Mouse (Mus musculus): ENCODE measurements around the gene Psg17. TPM values are rescaled to one million over a fixed set of nuclear protein-coding genes. Genes with fewer than 3 reads are reported as not detected.
"Not testable (repeated sequence)": the region's sequence is repeated elsewhere in the genome, so short reads cannot be mapped to it uniquely, and the experiment has no call there.

The Psg17 gene
- total and polyA plus RNA-seq, 3 experiments = 0.04 TPM; not detected in 2

DNA sequence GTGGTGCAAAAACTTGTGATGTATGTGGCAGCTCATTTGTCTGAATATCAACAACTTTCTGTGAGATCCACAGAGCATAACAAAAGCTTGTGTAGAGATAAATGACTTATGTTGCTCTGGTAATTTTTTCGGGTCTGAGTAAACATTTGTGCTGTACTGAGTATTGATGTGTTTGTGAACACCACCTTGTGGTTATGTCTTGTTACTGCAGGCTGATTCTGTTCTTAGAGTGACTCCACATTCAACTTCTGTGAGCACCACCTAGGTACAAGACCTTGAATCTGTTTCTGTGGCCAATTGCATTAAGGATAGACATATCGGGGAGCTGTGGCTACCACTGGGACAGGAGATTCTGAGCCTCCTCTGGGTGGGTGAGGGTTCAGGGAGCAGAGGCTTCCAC is 40.1 kb downstream of the Psg17 start:
- DNase-seq; H3K4me1 ChIP-seq (ENCODE audit: control insufficient read depth, insufficient read depth, low read length); H3K9ac ChIP-seq (ENCODE audit: low read depth, low read length); H3K36me3 ChIP-seq (ENCODE audit: control insufficient read depth, insufficient read depth, low read length); H3K27ac ChIP-seq; H3K4me3 ChIP-seq; H3K27me3 ChIP-seq (ENCODE audit: control insufficient read depth, insufficient read depth, low read length); H3K79me2 ChIP-seq (replicated peaks; ENCODE audit: control insufficient read depth, insufficient read depth, low read length): not testable (repeated sequence)
- peak; percentile 63 for TF ChIP-seq CTCF (IDR thresholded peaks at IDR 0.05)
- intact Hi-C loops (cut with DNase I) = loop anchor here (2.0 to 5.0 kb wide), 3 partner anchors 32 to 70 kb away; no protein-coding TSS in a partner anchor
- 42% methylated on average over 2 of the region's 2 CpGs for WGBS

DNA sequence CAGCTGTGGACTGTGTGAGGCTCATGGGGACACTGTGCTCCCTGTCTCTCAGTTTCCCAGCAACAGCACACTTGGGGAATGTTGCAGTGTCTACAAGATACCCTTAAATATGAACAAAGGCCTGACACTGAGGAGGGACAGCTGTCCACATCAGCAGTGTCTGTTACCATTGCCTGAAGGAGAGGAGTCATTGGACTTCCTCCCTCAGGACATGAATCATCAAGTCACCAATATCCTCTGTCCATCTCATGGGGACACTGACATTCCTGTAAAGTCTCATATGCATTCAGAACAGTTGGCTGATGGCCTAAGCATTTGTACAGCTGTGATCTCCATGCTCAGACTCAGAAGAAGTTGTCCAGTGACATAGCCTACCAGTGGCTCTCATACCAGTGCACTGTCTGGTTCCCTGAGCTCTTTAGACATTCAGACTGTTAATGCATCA is 42.0 kb downstream of the Psg17 start:
- TF ChIP-seq EP300 (IDR thresholded peaks at IDR 0.05; ENCODE audit: insufficient read depth, low read depth, low read length) = no peak
- no peak for TF ChIP-seq POLR2A (IDR thresholded peaks at IDR 0.05; ENCODE audit: insufficient read depth, low read depth, low read length)
- no peak for TF ChIP-seq CTCF (IDR thresholded peaks at IDR 0.05)
- intact Hi-C loops (cut with DNase I) = no loop called here
- no peak overlapping the region for H3K27ac ChIP-seq
- peaks cover 3% of the 10 kb centered on the region for H3K4me1 ChIP-seq (ENCODE audit: control insufficient read depth, insufficient read depth, low read length)
- H3K9ac ChIP-seq (ENCODE audit: low read depth, low read length) = no peak overlapping the region
- H3K36me3 ChIP-seq (ENCODE audit: control insufficient read depth, insufficient read depth, low read length) = no peaks in the 10 kb centered on the region
- peak in 1 of 2 experiments; percentile 9 for DNase-seq
- no peaks in the 10 kb centered on the region for H3K79me2 ChIP-seq (replicated peaks; ENCODE audit: control insufficient read depth, insufficient read depth, low read length)
- no peaks in the 10 kb centered on the region for H3K27me3 ChIP-seq (ENCODE audit: control insufficient read depth, insufficient read depth, low read length)
- no peak overlapping the region for H3K4me3 ChIP-seq

Other genes with a start within 250 kb of the Psg17 start
- not detected for gene Psg23, start 205.1 kb downstream of the Psg17 start, total RNA-seq (2021)
- not detected in 2 replicates for gene Psg23, start 205.1 kb downstream of the Psg17 start, polyA plus RNA-seq (2012; rRNA removed)
- not detected for gene Psg21, start 164.9 kb downstream of the Psg17 start, total RNA-seq (2021)
- gene Psg21, start 164.9 kb downstream of the Psg17 start, polyA plus RNA-seq (2012; rRNA removed) = not detected in 2 replicates
- not detected for gene Psg20, start 135.4 kb downstream of the Psg17 start, total RNA-seq (2021)
- gene Psg20, start 135.4 kb downstream of the Psg17 start, polyA plus RNA-seq (2012; rRNA removed) = not detected in 2 replicates
- gene Psg22, start 103.5 kb downstream of the Psg17 start, total RNA-seq (2021) = not detected
- gene Psg22, start 103.5 kb downstream of the Psg17 start, polyA plus RNA-seq (2012; rRNA removed) = not detected in 2 replicates
- not detected for gene Psg19, start 23.1 kb downstream of the Psg17 start, total RNA-seq (2021)
- not detected in 2 replicates for gene Psg19, start 23.1 kb downstream of the Psg17 start, polyA plus RNA-seq (2012; rRNA removed)
- gene Mill2, start 18.4 kb upstream of the Psg17 start, total RNA-seq (2021) = 1 to 10 TPM; 7.2 to 8.0 TPM
- gene Mill2, start 18.4 kb upstream of the Psg17 start, polyA plus RNA-seq (2012; rRNA removed) = 5.2 and 9.1 TPM in 2 replicates
- 1 to 10 TPM; 1.3 to 2.2 TPM for gene Pglyrp1, start 49.7 kb upstream of the Psg17 start, total RNA-seq (2021)
- 2.3 and 12.7 TPM in 2 replicates for gene Pglyrp1, start 49.7 kb upstream of the Psg17 start, polyA plus RNA-seq (2012; rRNA removed)
- 1 to 10 TPM; 6.6 to 9.6 TPM for gene Ccdc61, start 88.8 kb upstream of the Psg17 start, total RNA-seq (2021)
- gene Ccdc61, start 88.8 kb upstream of the Psg17 start, polyA plus RNA-seq (2012; rRNA removed) = 11.3 and 12.5 TPM in 2 replicates
- 1 to 10 TPM; 4.3 to 5.1 TPM for gene Nova2, start 104.3 kb upstream of the Psg17 start, total RNA-seq (2021)
- gene Nova2, start 104.3 kb upstream of the Psg17 start, polyA plus RNA-seq (2012; rRNA removed) = 1.5 and 1.7 TPM in 2 replicates
- gene Nanos2, start 165.8 kb upstream of the Psg17 start, total RNA-seq (2021) = not detected
- 0.08 TPM in 1 of 2 replicates, not detected in the other for gene Nanos2, start 165.8 kb upstream of the Psg17 start, polyA plus RNA-seq (2012; rRNA removed)
- gene Mypop, start 169.6 kb upstream of the Psg17 start, total RNA-seq (2021) = 1 to 10 TPM; 3.5 to 3.9 TPM
- gene Mypop, start 169.6 kb upstream of the Psg17 start, polyA plus RNA-seq (2012; rRNA removed) = 3.4 and 4.0 TPM in 2 replicates
- 10 to 100 TPM; 22.5 to 24.5 TPM for gene Irf2bp1, start 182.4 kb upstream of the Psg17 start, total RNA-seq (2021)
- gene Irf2bp1, start 182.4 kb upstream of the Psg17 start, polyA plus RNA-seq (2012; rRNA removed) = 12.7 and 15.1 TPM in 2 replicates
- gene Foxa3, start 201.9 kb upstream of the Psg17 start, total RNA-seq (2021) = not detected
- gene Foxa3, start 201.9 kb upstream of the Psg17 start, polyA plus RNA-seq (2012; rRNA removed) = 0.06 TPM in 1 of 2 replicates, not detected in the other
- gene Sympk, start 202.8 kb upstream of the Psg17 start, total RNA-seq (2021) = 10 to 100 TPM; 93.2 to 99.4 TPM
- 54.9 and 61.3 TPM in 2 replicates for gene Sympk, start 202.8 kb upstream of the Psg17 start, polyA plus RNA-seq (2012; rRNA removed)
- not detected for gene Rsph6a, start 233.1 kb upstream of the Psg17 start, total RNA-seq (2021)
- 0.06 TPM in 1 of 2 replicates, not detected in the other for gene Rsph6a, start 233.1 kb upstream of the Psg17 start, polyA plus RNA-seq (2012; rRNA removed)

Measured in heart, adult 2 months (tissue).